Mouse (Mus musculus) left cerebral cortex, postnatal 14 days (tissue): ENCODE measurements around the gene Inava. TPM values are rescaled to one million over a fixed set of nuclear protein-coding genes. Genes with fewer than 3 reads are reported as not detected.
A peak's percentile ranks its signal among the peaks of the same experiment; 100 is the strongest.

Experiments used
- DNase-seq, 2 experiments: peaks; one replicate each; pipeline ENCODE4 v3.0.0; 2021 to 2022; ENCODE audit warnings: low spot score in 2 of 2, mixed read lengths in 1 of 2
- intact Hi-C: fragments of 180-260 bp; cut with DNase I; formaldehyde crosslinking; loops from one replicate; pipeline ENCODE4 v1.15.1; 2025
- total RNA-seq, 2 experiments: library from RNA; stranded (reverse); gene quantifications; 2 replicates each; pipeline ENCODE4 v1.2.3; 2021

The Inava gene
- total RNA-seq, 2 experiments from 2014 or later, result 3.6 to 4.1 TPM

DNA sequence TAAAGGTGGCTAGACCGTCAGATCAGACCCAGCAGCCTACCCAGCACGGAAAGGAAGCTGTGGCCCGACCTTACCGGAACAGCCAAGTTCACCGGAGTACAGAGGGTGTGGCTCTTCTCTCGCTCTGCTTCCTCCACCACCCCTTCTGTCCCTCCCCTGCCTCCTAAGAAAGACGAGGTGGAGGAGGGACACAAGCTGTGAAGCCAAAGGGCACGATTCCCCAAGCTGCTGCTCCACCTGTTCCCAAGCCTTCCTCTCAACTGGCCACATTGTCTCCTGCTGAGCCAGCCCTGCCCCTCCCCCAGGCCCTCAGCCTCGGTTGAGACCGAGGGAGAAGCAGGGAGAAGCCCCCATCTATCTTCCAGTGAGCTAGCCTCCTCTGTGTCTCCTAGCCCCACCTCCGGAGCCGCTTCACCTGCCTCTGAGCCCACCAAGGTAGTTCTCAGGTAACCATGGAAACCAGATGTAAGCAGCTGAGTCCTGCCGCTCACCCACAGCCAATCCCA is 59.9 kb downstream of the Inava start:
- peak in 1 of 2 experiments; percentile 3 for DNase-seq
- intact Hi-C loops, result loop anchor here (5.0 kb wide), 2 partner anchors 38 to 348 kb away; partner anchors contain the start of gene Mroh3

DNA sequence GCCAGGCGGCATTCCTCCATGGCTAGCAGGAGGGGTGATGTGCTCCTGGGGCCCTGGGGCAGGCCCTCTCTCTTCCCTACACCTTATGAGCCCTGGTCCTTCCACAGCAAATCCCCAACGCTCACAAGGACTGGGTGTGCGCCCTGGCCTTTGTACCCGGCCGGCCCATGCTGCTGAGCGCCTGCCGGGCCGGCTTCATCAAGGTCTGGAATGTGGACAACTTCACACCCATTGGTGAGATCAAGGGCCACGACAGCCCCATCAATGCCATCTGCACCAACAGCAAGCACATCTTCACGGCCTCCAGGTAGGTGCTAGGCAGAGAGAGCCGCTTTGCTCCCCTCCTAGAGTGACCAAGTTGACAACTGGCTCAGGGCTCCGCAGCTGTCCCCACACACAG is 61.4 kb downstream of the Inava start:
- intact Hi-C loops, result loop anchor here (5.0 kb wide), 2 partner anchors 40 to 350 kb away; partner anchors contain the start of gene Mroh3
- no peak for DNase-seq

DNA sequence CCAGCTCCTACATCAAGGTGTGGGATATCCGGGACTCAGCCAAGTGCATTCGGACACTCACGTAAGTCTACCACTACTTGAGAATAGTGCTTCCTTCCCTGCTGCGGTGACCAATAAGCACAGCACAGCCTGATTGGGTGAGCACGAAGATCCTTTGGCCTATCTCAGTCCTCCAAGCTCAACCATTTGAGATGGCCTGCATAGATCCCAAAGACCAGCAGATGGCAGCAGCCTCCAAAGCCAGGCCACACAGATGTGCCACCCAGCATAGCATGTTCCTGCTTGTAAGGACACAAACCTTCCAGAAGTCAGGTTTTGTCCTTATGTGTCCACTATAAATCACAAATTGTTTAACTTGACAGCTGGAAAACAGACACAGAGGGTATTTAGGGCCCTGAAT is 64.0 kb downstream of the Inava start:
- intact Hi-C loops, result loop anchor here (2.0 to 5.0 kb wide), 3 partner anchors 42 to 352 kb away; partner anchors contain the start of gene Mroh3
- peak; percentile 78 to 88 for DNase-seq

DNA sequence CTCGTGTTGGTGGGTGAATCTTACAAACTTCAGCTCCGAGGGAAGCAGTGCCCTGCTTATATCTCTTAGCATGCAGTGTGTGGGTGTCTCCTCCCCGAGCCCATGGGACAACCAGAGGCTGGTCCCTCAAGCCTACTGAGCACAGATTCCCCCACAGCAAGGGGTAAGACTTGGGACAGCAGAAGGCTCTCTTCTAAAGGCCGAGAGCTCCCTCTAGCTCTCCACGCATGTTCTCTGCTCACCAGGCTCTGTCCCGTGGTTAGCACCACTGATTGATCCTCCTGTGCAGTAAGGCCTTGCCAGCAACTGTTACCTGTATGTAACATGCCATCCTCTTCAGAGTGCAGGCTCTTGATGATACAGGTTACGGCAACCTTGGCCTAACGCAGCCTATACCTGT is 66.4 kb downstream of the Inava start:
- DNase-seq, result peak in 1 of 2 experiments; percentile 46
- intact Hi-C loops, result no loop called here

DNA sequence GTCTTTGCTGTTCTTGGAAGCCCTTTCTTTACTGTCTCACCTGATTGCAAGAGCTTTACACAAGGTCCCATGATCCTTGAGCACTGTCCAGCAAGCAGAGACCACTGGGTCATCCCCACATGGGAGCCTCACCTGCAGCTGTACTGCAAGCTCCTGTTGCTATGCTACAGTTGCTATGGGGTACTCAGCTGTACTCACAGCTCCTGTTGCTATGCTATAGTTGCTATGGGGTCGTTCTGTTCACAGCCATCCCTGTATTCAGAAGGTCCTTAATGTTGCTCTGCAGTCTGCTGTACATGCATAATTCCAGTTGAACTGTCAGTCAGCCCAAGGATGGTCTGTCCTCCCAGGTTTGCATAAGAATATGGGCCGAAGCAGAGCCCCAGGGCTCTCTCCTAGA is 68.6 kb downstream of the Inava start:
- intact Hi-C loops, result loop anchor here (2.0 kb wide), 1 partner anchor 113 kb away; the partner anchor contains the start of gene Cacna1s
- peak in 1 of 2 experiments; percentile 60 for DNase-seq

Other genes starting within 250 kb of the Inava start
- 1 to 10 TPM; 1.8 to 2.9 TPM for gene Igfn1, start 227.9 kb downstream of the Inava start, total RNA-seq
- 10 to 100 TPM; 73.0 to 78.7 TPM for gene Tmem9, start 226.1 kb downstream of the Inava start, total RNA-seq
- gene Ascl5, start 183.5 kb downstream of the Inava start, total RNA-seq, result 1 to 10 TPM in 1 of 2 experiments, under 1 TPM in 1; 0.66 to 2.1 TPM
- 1 to 10 TPM; 1.0 to 1.1 TPM for gene Cacna1s, start 181.5 kb downstream of the Inava start, total RNA-seq
- 100 to 1,000 TPM; 180 to 201 TPM for gene Kif21b, start 102.9 kb downstream of the Inava start, total RNA-seq
- 1 to 10 TPM; 1.1 to 2.2 TPM for gene Mroh3, start 21.4 kb downstream of the Inava start, total RNA-seq
- 1 to 10 TPM; 5.9 to 9.5 TPM for gene Gpr25, start 26.6 kb upstream of the Inava start, total RNA-seq
- gene Camsap2, start 111.8 kb upstream of the Inava start, total RNA-seq, result 100 to 1,000 TPM; 134 to 139 TPM
- 1 to 10 TPM; 8.4 to 8.7 TPM for gene Ddx59, start 181.0 kb upstream of the Inava start, total RNA-seq
- gene Kif14, start 232.1 kb upstream of the Inava start, total RNA-seq, result under 1 TPM; 0.46 to 0.59 TPM